Mouse (Mus musculus) embryonic facial prominence, embryonic 12.5 days (tissue): Measurements from ENCODE around the gene Lurap1. TPM values are rescaled to one million over a fixed set of nuclear protein-coding genes. Genes with fewer than 3 reads are reported as not detected.
A peak's percentile ranks its signal among the peaks of the same experiment; 100 is the strongest.

Source experiments
- ATAC-seq: fragments of 200-750 bp; cut with Nextera tagmentation; 2 replicates; pipeline ENCODE4 v1.8.0; 2017; ENCODE audit not compliant: insufficient number of reproducible peaks, insufficient read depth, low FRiP score, low TSS enrichment
- H3K27ac ChIP-seq: fragments of 300-500 bp; sonication (generic); 2 replicates; pipeline ENCODE4 v1.5.1; 2016; ENCODE audit warnings: mild to moderate bottlenecking
- H3K27me3 ChIP-seq: fragments of 300-500 bp; sonication (generic); 2 replicates; pipeline ENCODE4 v1.6.1; 2016; ENCODE audit warnings: mild to moderate bottlenecking, moderate library complexity
- H3K36me3 ChIP-seq: fragments of 300-500 bp; sonication (generic); 2 replicates; pipeline ENCODE4 v1.6.1; 2016; ENCODE audit warnings: mild to moderate bottlenecking
- H3K4me1 ChIP-seq: fragments of 300-500 bp; sonication (generic); 2 replicates; pipeline ENCODE4 v1.6.1; 2016
- H3K4me2 ChIP-seq: fragments of 300-500 bp; sonication (generic); replicated peaks from 2 replicates; pipeline ENCODE4 v1.6.1; 2016; ENCODE audit warnings: mild to moderate bottlenecking, moderate library complexity
- H3K4me3 ChIP-seq: fragments of 300-500 bp; sonication (generic); 2 replicates; pipeline ENCODE4 v1.5.1; 2016; ENCODE audit warnings: mild to moderate bottlenecking
- H3K9ac ChIP-seq: fragments of 300-500 bp; sonication (generic); 2 replicates; pipeline ENCODE4 v1.6.1; 2016; ENCODE audit warnings: mild to moderate bottlenecking, moderate library complexity
- H3K9me3 ChIP-seq: fragments of 300-500 bp; sonication (generic); 2 replicates; pipeline ENCODE4 v1.6.1; 2016; ENCODE audit warnings: mild to moderate bottlenecking, moderate library complexity
- WGBS: fragments of 180-500 bp; shearing (Covaris S2); methylation state at CpG from one replicate; pipeline ENCODE4 v1.1.7; 2016; 5-methylcytosine and 5-hydroxymethylcytosine counted together
- polyA plus RNA-seq: library from polyadenylated mRNA; unstranded; fragments of >200 nt; fragmentation: Nextera tagmentation; extraction: Ambion mirVana; gene quantifications from 2 replicates; pipeline ENCODE4 v1.2.1, GENCODE M21; 2016

Lurap1 gene
- polyA plus RNA-seq, 1 experiment from 2014 or later = 2.6 TPM

DNA sequence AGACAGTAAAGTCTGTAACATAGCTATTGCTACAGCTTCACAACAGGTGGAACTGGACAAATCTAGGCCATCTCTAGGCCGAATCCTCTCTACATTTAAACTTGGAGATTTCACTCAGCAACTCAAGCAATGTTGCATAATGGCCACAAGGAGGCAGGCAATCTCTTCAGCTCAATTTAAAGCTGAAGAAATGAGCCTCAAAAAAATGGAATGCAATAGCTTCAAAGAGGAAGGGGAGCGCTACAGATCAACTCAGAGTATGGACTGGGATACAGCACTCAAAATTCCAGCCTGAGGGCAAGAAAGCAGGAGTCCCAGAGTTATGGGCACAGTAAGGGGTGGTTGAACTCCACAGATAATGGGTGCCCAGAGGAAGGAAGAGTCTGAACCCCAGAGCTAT is 16.1 kb downstream of the Lurap1 start:
- H3K4me2 ChIP-seq = no peak overlapping the region
- H3K9me3 ChIP-seq = no peaks in the 10 kb centered on the region
- no peak overlapping the region for H3K27ac ChIP-seq
- H3K27me3 ChIP-seq = no peaks in the 10 kb centered on the region
- H3K4me3 ChIP-seq = no peak overlapping the region
- no peaks in the 10 kb centered on the region for H3K4me1 ChIP-seq
- no peak overlapping the region for H3K9ac ChIP-seq
- no peaks in the 10 kb centered on the region for H3K36me3 ChIP-seq
- ATAC-seq = no peak
- WGBS = 31% methylated on average over 2 of the region's 2 CpGs

DNA sequence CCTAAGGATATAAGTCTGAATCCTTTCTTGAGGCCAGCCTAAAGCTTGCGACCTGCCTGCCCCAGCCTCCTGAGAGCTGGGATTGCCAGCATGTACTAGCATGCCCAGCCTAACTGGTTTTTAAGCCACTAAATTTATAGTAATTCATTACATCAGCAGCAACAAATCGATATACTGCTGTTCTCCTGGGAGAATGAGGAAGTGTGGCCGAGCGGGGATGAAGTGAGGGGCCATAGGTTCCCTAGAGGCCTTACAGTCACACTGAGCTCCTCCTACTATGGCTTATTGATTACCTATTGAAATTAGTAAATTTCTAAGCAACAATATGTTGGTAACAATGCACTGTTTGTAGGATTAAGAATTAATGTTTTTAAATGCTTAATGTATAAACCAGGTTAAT is 18.0 kb downstream of the Lurap1 start:
- H3K4me3 ChIP-seq = no peak overlapping the region
- no peak for ATAC-seq
- no peak overlapping the region for H3K9ac ChIP-seq
- no peaks in the 10 kb centered on the region for H3K4me1 ChIP-seq
- H3K9me3 ChIP-seq = no peaks in the 10 kb centered on the region
- no peak overlapping the region for H3K27ac ChIP-seq
- H3K4me2 ChIP-seq = no peak overlapping the region
- no peaks in the 10 kb centered on the region for H3K27me3 ChIP-seq
- WGBS = 73% methylated on average over 4 of the region's 4 CpGs
- no peaks in the 10 kb centered on the region for H3K36me3 ChIP-seq

DNA sequence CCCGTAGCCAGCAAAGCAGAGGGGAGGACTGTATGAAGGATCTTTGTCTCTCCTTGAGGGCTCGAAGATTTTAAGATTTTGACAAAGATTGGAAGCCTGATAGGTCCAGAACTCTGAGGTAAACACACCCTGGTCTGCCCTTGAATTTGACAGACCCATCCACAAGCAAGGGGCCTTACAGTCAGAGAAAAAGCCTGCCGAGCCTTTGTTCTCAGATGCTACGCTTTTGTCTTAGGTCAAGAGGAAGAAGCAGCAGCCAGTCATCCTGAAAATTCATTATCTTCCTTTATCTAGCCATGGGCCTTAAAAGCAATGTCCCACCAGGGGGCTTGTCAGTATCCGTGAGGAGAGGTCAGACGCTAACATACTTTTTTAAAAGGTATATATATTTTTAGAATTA is 23.2 kb downstream of the Lurap1 start:
- 77% methylated on average over 6 of the region's 6 CpGs for WGBS
- Histone ChIP-seq H3K27me3 (no peaks in the 10 kb centered on the region), H3K27ac (no peak overlapping the region), H3K9me3 (no peaks in the 10 kb centered on the region), H3K4me3 (no peak overlapping the region), H3K9ac (no peak overlapping the region), H3K4me1 (peaks cover 6% of the 10 kb centered on the region; the same call in 1 of the 2 replicates), H3K4me2 (no peak overlapping the region), H3K36me3 (no peaks in the 10 kb centered on the region)
- ATAC-seq = no peak

DNA sequence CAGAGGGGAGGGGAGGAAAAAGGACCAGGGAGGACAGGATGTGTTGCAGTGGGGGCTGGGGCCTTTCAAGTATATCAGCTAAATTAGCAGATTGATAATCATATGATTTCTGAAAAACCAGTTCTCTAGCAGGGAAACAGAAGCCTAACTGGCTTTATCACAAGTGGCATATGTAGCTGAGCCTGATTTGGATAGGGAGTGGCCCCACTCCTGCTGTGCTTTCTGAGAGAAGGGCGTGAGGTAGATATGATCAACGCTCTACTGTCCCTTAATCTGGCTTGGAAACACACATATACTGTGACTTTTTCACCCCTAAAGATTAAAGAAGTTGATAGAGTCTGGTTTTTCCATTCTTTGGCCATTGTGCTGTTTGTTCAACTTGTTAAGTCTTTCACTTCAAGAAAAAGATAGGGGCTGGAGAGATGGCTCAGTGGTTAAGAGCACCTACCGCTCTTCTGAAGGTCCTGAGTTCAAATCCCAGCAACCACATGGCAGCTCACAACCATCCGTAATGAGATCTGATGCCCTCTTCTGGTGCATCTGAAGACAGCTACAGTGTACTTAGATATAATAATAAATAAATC is 25.2 kb downstream of the Lurap1 start:
- H3K4me2 ChIP-seq = no peak overlapping the region
- WGBS = 92% methylated on average over 4 of the region's 4 CpGs
- H3K9ac ChIP-seq = no peak overlapping the region
- no peaks in the 10 kb centered on the region for H3K36me3 ChIP-seq
- no peaks in the 10 kb centered on the region for H3K27me3 ChIP-seq
- ATAC-seq = no peak
- H3K27ac ChIP-seq = no peak overlapping the region
- H3K4me1 ChIP-seq = peaks cover 9% of the 10 kb centered on the region; the same call in 1 of the 2 replicates
- H3K9me3 ChIP-seq = no peaks in the 10 kb centered on the region
- H3K4me3 ChIP-seq = no peak overlapping the region

DNA sequence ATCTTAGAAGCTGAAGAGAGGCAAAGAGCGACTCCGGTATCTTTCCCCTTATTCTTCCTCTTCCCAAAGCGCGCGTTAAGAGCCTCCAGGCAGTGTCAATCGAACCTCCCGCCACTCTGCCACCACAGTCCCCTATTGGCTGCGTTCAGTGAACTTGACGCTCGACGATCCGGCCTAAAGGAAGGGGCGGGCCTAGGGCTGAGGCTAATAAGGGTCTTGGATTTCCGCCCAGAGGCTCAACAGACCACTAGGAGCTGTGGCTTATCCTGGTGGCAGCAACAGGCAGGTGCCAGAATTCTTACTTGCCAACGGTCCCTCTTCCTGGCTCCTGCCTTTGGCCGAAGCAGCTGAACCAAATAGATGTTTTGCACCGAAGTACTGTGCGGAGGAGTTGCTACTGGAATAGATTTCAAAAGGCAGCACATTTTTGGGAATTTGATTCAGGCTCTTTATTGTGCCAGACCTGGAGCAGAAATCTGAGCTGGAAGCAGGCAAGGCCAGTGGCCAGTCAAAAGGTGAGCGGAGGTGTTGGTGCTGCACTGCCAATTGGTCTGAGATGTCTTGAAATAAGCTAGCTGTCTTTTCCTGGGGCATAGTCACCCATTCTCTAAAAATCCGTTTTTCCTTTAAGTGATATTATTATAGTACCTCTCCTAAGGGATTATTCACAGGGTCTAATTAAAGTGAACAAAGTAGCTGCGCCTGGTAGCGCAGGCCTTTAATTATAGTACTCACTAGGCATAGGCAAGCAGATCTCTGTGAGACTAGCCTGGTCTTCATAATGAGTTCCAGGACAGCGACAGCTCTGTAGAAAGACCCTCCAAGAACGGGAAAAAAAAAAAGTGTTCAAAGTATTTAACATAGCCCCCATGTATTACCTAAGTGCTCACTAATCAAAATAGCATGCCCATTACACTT is 27.3 kb downstream of the Lurap1 start, which contains the start of the genes Rad54l and Pomgnt1:
Rad54l (minus strand) TSS at position 89 of the 918 bp plus-strand sequence.
Pomgnt1 (plus strand) TSS at position 239 of the 918 bp plus-strand sequence.
- Histone ChIP-seq H3K36me3 (no peaks in the 10 kb centered on the region; the same call in 1 of the 2 replicates), H3K27ac (0 out of 2 replicates have a peak within 1 kb of the TSS, but pooled peaks have one; percentile 54), H3K9ac (peak within 1 kb of the TSS; percentile 72), H3K9me3 (no peaks in the 10 kb centered on the region), H3K4me1 (peaks cover 9% of the 10 kb centered on the region; the same call in 1 of the 2 replicates), H3K27me3 (no peaks in the 10 kb centered on the region), H3K4me3 (peak within 1 kb of the TSS; percentile 69), H3K4me2 (peak within 1 kb of the TSS; percentile 82)
- WGBS = 4% methylated on average over 24 of the region's 24 CpGs
- peak; percentile 97 for ATAC-seq

DNA sequence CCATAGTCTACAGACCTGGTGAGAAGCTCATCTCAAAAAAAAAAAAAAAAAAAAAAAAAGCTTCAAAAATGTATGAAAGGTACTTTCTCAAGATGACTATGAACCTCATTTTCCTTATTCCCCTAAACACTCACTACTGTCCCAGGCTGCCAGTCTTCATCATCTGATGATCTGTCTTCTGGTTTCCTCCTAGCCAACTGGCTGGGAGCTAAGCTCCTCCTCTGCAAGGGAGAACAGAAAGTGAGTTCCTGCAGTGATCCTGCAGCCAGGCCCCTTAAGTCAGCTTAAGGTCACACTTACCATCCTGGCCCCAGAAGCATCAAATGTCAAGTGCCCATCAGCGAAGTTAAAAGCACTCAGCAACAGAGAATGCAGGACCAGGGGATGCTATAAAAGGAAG is 28.4 kb downstream of the Lurap1 start:
- Histone ChIP-seq H3K27ac (no peak overlapping the region), H3K27me3 (no peaks in the 10 kb centered on the region), H3K36me3 (peaks cover 3% of the 10 kb centered on the region; the same call in 1 of the 2 replicates), H3K9me3 (no peaks in the 10 kb centered on the region), H3K4me2 (peak overlapping the region; percentile 82), H3K4me1 (peaks cover 9% of the 10 kb centered on the region; the same call in 1 of the 2 replicates), H3K9ac (peak overlapping the region; percentile 72), H3K4me3 (peak overlapping the region; percentile 69)
- no peak for ATAC-seq
- WGBS = 0% methylated on average over 1 of the region's 1 CpGs

DNA sequence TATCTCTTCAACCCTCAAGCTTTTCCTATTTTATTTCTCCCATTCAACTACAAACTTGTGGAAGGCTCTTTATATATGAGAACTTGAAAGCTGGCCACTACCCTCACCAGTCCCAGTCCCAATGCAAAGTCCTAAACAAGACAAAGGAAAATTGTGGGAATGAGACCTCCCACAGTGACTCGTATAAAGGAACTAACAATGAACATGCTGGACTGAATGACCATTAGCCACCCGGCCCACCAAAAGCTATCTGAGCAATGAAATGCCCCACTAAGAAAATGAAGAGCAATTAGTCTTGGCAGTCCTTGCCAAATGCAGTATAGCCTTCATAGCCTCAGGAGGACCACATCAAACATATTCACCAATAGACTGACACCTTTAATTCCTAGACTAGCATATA is 39.7 kb downstream of the Lurap1 start:
- ATAC-seq = no peak
- WGBS = 81% methylated on average over 2 of the region's 2 CpGs

DNA sequence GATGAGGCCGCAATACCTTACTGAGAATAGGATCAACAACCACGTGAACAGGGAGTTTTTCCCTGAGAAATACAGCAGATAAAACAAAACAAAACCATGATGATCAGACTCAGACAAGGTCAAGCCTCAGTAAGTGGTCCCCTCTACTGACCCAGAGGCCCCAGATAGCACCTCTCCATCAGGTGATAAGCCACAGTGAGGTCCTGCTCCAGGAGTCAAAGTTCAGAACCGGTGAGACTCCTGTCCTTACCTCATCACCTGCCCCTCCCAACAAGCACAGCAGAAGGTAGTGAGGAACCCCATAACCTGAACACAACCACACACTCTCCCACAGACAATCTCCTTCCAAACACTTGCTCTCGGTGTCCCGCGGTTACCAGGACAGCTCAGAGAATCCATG is 40.4 kb downstream of the Lurap1 start:
- Histone ChIP-seq H3K4me1 (no peaks in the 10 kb centered on the region), H3K9ac (no peak overlapping the region), H3K4me2 (no peak overlapping the region), H3K9me3 (no peaks in the 10 kb centered on the region), H3K4me3 (no peak overlapping the region), H3K27me3 (no peaks in the 10 kb centered on the region), H3K36me3 (peaks cover 21% of the 10 kb centered on the region), H3K27ac (no peak overlapping the region)
- 95% methylated on average over 6 of the region's 6 CpGs for WGBS
- no peak for ATAC-seq

More for the DNA sequence above, 39.7 kb downstream of the Lurap1 start:
- H3K4me1 ChIP-seq = no peaks in the 10 kb centered on the region
- peaks cover 23% of the 10 kb centered on the region for H3K36me3 ChIP-seq
- H3K27ac ChIP-seq = no peak overlapping the region
- no peak overlapping the region for H3K4me3 ChIP-seq
- H3K27me3 ChIP-seq = no peaks in the 10 kb centered on the region
- H3K4me2 ChIP-seq = no peak overlapping the region
- no peaks in the 10 kb centered on the region for H3K9me3 ChIP-seq
- H3K9ac ChIP-seq = no peak overlapping the region

DNA sequence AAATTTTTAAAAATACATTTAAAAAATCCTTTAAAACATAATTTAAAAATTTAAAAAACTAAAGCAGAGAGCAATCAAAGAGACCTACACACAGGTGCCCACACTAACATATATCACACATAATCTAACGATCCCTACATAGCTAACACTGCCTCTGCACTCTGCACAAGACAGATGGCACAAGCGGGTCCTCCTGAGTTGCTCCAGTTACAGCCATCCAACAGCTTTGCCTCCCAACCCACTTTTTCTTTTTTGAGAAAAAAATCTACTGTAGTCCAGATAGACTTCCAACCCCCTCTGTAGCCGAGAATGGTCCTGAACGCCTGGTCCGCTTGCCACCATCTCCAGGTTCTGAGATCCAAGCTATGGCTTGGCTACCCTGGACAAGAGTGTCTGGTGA is 45.9 kb downstream of the Lurap1 start:
- no peak overlapping the region for H3K9ac ChIP-seq
- H3K9me3 ChIP-seq = no peaks in the 10 kb centered on the region
- H3K4me2 ChIP-seq = no peak overlapping the region
- no peaks in the 10 kb centered on the region for H3K27me3 ChIP-seq
- 92% methylated on average over 5 of the region's 5 CpGs for WGBS
- ATAC-seq = no peak
- no peaks in the 10 kb centered on the region for H3K4me1 ChIP-seq
- H3K27ac ChIP-seq = no peak overlapping the region
- no peak overlapping the region for H3K4me3 ChIP-seq
- peaks cover 42% of the 10 kb centered on the region for H3K36me3 ChIP-seq

DNA sequence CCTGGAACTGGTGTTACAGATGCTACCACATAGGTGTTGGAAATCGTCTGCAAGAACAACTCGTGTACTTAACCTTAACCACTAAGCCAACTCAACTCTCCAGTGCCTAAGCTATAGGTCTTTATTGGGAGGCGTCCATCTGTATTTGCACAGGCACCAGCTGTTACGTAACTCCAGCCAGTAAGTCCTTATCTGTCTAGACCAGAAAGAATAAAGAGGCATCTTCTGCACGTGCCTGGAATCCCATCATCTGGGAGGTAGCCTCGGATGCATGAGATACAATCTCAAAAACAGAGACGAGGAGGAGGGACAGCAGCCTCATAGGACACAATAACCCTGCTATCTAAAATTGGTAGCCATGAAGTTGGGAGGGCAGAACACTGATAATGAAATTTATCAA is 50.2 kb downstream of the Lurap1 start:
- Histone ChIP-seq H3K36me3 (peaks cover 80% of the 10 kb centered on the region), H3K9me3 (no peaks in the 10 kb centered on the region), H3K9ac (no peak overlapping the region), H3K4me1 (no peaks in the 10 kb centered on the region), H3K27me3 (no peaks in the 10 kb centered on the region), H3K4me3 (no peak overlapping the region), H3K4me2 (no peak overlapping the region), H3K27ac (no peak overlapping the region)
- WGBS = 85% methylated on average over 7 of the region's 7 CpGs
- ATAC-seq = no peak

DNA sequence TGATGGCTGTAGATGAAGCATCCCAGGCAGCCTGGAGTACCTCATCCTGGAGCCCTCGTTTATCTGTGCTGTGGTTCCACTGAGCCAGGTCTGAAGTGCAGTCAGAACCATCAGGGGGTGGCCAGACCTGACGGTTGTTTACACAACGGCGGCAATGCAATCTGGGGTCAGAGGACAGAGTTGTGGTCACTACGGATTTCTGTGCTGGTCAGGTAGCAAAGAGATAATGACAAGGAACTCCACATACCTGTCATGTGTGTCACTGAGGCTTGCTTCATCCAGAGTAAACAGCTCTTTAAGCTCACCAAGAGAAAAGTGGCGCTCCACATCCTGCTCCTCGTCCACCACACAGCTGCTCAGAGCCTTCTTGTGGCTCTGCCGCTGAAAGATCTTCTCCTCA is 53.9 kb downstream of the Lurap1 start:
- no peak overlapping the region for H3K9ac ChIP-seq
- WGBS = 86% methylated on average over 8 of the region's 8 CpGs
- H3K27me3 ChIP-seq = no peaks in the 10 kb centered on the region
- H3K4me3 ChIP-seq = no peak overlapping the region
- H3K36me3 ChIP-seq = peaks cover 90% of the 10 kb centered on the region
- ATAC-seq = no peak
- no peak overlapping the region for H3K27ac ChIP-seq
- no peak overlapping the region for H3K4me2 ChIP-seq
- no peaks in the 10 kb centered on the region for H3K9me3 ChIP-seq
- no peaks in the 10 kb centered on the region for H3K4me1 ChIP-seq

DNA sequence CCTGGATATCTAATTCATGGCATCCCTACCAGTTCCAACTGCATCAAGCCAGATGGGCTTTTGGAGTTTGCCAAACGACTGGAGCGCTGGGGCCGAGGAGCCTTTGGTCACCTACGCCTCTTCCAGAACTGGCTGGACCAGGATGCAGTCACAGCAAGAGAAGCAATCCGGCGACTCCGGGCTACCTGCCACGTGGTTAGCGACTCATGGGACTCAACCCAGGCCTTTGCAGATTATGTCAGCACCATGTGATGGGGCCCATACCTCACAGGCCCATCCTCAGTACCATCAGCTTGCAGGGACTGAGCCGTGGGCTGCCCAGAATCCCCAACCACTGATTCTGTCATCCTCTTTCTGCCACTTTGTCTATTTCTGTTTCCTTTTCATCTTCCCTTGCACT is 54.8 kb downstream of the Lurap1 start:
- Histone ChIP-seq H3K27ac (no peak overlapping the region), H3K36me3 (peaks cover 93% of the 10 kb centered on the region), H3K9me3 (no peaks in the 10 kb centered on the region), H3K4me2 (no peak overlapping the region), H3K27me3 (no peaks in the 10 kb centered on the region), H3K4me3 (no peak overlapping the region), H3K4me1 (no peaks in the 10 kb centered on the region), H3K9ac (no peak overlapping the region)
- ATAC-seq = no peak
- WGBS = 89% methylated on average over 10 of the region's 10 CpGs
